Mouse (Mus musculus) embryonic facial prominence, embryonic 14.5 days (tissue): Measurements from ENCODE around the gene Ntm. TPM values are rescaled to one million over a fixed set of nuclear protein-coding genes. Genes with fewer than 3 reads are reported as not detected.

ENCODE experiments used
- ATAC-seq: fragments of 200-750 bp; cut with Nextera tagmentation; 2 replicates; pipeline ENCODE4 v1.8.0; 2017; ENCODE audit warnings: low read depth, moderate number of reproducible peaks, moderate TSS enrichment
- DNase-seq: peaks from one replicate; pipeline ENCODE4 v3.0.0-alpha.2; 2015; ENCODE audit warnings: low spot score
- H3K27ac ChIP-seq: fragments of 300-500 bp; sonication (generic); replicated peaks from 2 replicates; pipeline ENCODE4 v1.5.1; 2014; ENCODE audit warnings: low read depth, mild to moderate bottlenecking, low read length, moderate library complexity
- H3K27me3 ChIP-seq: fragments of 300-500 bp; sonication (generic); replicated peaks from 2 replicates; pipeline ENCODE4 v1.6.1; 2014; ENCODE audit warnings: low read length; ENCODE audit not compliant: control insufficient read depth, insufficient read depth
- H3K36me3 ChIP-seq: fragments of 300-500 bp; sonication (generic); 2 replicates; pipeline ENCODE4 v1.6.1; 2014; ENCODE audit warnings: low read length, mixed read lengths; ENCODE audit not compliant: control insufficient read depth, insufficient read depth
- H3K4me1 ChIP-seq: fragments of 300-500 bp; sonication (generic); 2 replicates; pipeline ENCODE4 v1.6.1; 2014; ENCODE audit warnings: antibody characterized with exemption, low read length; ENCODE audit not compliant: control insufficient read depth, insufficient read depth
- H3K4me2 ChIP-seq: fragments of 300-500 bp; sonication (generic); 2 replicates; pipeline ENCODE4 v1.6.1; 2014; ENCODE audit warnings: low read depth, mild to moderate bottlenecking, low read length, moderate library complexity, mixed read lengths
- H3K4me3 ChIP-seq: fragments of 300-500 bp; sonication (generic); 2 replicates; pipeline ENCODE4 v1.5.1; 2014; ENCODE audit warnings: low read depth, mild to moderate bottlenecking, low read length
- H3K9ac ChIP-seq: fragments of 300-500 bp; sonication (generic); 2 replicates; pipeline ENCODE4 v1.6.1; 2014; ENCODE audit warnings: low read depth, mild to moderate bottlenecking, low read length, moderate library complexity, mixed read lengths
- H3K9me3 ChIP-seq: fragments of 300-500 bp; sonication (generic); 2 replicates; pipeline ENCODE4 v1.6.1; 2016; ENCODE audit warnings: low read length; ENCODE audit not compliant: control insufficient read depth
- WGBS: fragments of 180-500 bp; shearing (Covaris S2); extraction: QIAGEN DNeasy Blood & Tissue Kit; methylation state at CpG from one replicate; pipeline ENCODE4 v1.1.7; 2014; 5-methylcytosine and 5-hydroxymethylcytosine counted together
- polyA plus RNA-seq: library from polyadenylated mRNA; unstranded; fragments of >200 nt; fragmentation: Nextera tagmentation; extraction: Ambion mirVana; gene quantifications from 2 replicates; pipeline ENCODE4 v1.2.1, GENCODE M21; 2014

The Ntm gene
- polyA plus RNA-seq, 1 experiment from 2014 or later = 28.2 TPM

GRCm38 (mm10) chr9:29389224-29389623 lies 573.7 kb downstream of the Ntm start:
- DNase-seq (no peak), ATAC-seq (no peak)
- no peak overlapping the region for H3K27ac ChIP-seq
- no peak overlapping the region for H3K4me2 ChIP-seq
- H3K4me3 ChIP-seq = no peak overlapping the region
- no peaks in the 10 kb centered on the region for H3K27me3 ChIP-seq
- H3K36me3 ChIP-seq = no peaks in the 10 kb centered on the region
- 81% methylated on average over 7 of the region's 7 CpGs for WGBS
- no peaks in the 10 kb centered on the region for H3K9me3 ChIP-seq
- no peaks in the 10 kb centered on the region for H3K4me1 ChIP-seq
- no peak overlapping the region for H3K9ac ChIP-seq

- DNase-seq (no peak), ATAC-seq (no peak)
- Histone ChIP-seq H3K4me3 (no peak overlapping the region), H3K4me1 (no peaks in the 10 kb centered on the region), H3K4me2 (no peak overlapping the region), H3K9ac (no peak overlapping the region), H3K9me3 (no peaks in the 10 kb centered on the region), H3K27ac (no peak overlapping the region), H3K36me3 (no peaks in the 10 kb centered on the region), H3K27me3 (no peaks in the 10 kb centered on the region)
- 64% methylated on average over 4 of the region's 4 CpGs for WGBS
Measured at GRCm38 (mm10) chr9:29387136-29387535, 575.8 kb downstream of the Ntm start.

- no peak for DNase-seq
- WGBS = 77% methylated on average over 12 of the region's 12 CpGs
- Histone ChIP-seq H3K4me2 (no peak overlapping the region), H3K27ac (no peak overlapping the region), H3K9ac (no peak overlapping the region), H3K4me3 (no peak overlapping the region), H3K36me3 (no peaks in the 10 kb centered on the region), H3K4me1 (no peaks in the 10 kb centered on the region), H3K9me3 (no peaks in the 10 kb centered on the region), H3K27me3 (no peaks in the 10 kb centered on the region)
- no peak for ATAC-seq
Measured at GRCm38 (mm10) chr9:29377172-29378002, 585.6 kb downstream of the Ntm start.

- WGBS = 82% methylated on average over 3 of the region's 3 CpGs
- Histone ChIP-seq H3K27ac (no peak overlapping the region), H3K9ac (no peak overlapping the region), H3K27me3 (no peaks in the 10 kb centered on the region), H3K4me2 (no peak overlapping the region), H3K9me3 (no peaks in the 10 kb centered on the region), H3K4me3 (no peak overlapping the region), H3K36me3 (no peaks in the 10 kb centered on the region), H3K4me1 (peaks cover 5% of the 10 kb centered on the region; the same call in 1 of the 2 replicates)
- no peak for DNase-seq
- no peak for ATAC-seq
Measured at GRCm38 (mm10) chr9:29371341-29371740, 591.6 kb downstream of the Ntm start.

GRCm38 (mm10) chr9:29369621-29370020 lies 593.3 kb downstream of the Ntm start:
- no peak for ATAC-seq
- Histone ChIP-seq H3K4me1 (peaks cover 5% of the 10 kb centered on the region; the same call in 1 of the 2 replicates), H3K27me3 (no peaks in the 10 kb centered on the region), H3K27ac (no peak overlapping the region), H3K4me2 (no peak overlapping the region), H3K36me3 (no peaks in the 10 kb centered on the region), H3K9ac (no peak overlapping the region), H3K9me3 (no peaks in the 10 kb centered on the region), H3K4me3 (no peak overlapping the region)
- DNase-seq = no peak
- 82% methylated on average over 3 of the region's 3 CpGs for WGBS

GRCm38 (mm10) chr9:29368291-29368690 lies 594.6 kb downstream of the Ntm start:
- H3K4me3 ChIP-seq = no peak overlapping the region
- no peaks in the 10 kb centered on the region for H3K9me3 ChIP-seq
- 60% methylated on average over 3 of the region's 3 CpGs for WGBS
- ATAC-seq = no peak
- peaks cover 5% of the 10 kb centered on the region; the same call in 1 of the 2 replicates for H3K4me1 ChIP-seq
- DNase-seq = no peak
- H3K27ac ChIP-seq = no peak overlapping the region
- H3K9ac ChIP-seq = no peak overlapping the region
- H3K27me3 ChIP-seq = no peaks in the 10 kb centered on the region
- no peaks in the 10 kb centered on the region for H3K36me3 ChIP-seq
- no peak overlapping the region for H3K4me2 ChIP-seq

GRCm38 (mm10) chr9:29357796-29358195 lies 605.1 kb downstream of the Ntm start:
- H3K9ac ChIP-seq = no peak overlapping the region
- DNase-seq = no peak
- no peak overlapping the region for H3K4me3 ChIP-seq
- ATAC-seq = no peak
- no peak overlapping the region for H3K27ac ChIP-seq
- H3K36me3 ChIP-seq = no peaks in the 10 kb centered on the region
- WGBS = 78% methylated on average over 4 of the region's 4 CpGs
- no peaks in the 10 kb centered on the region for H3K27me3 ChIP-seq
- H3K4me1 ChIP-seq = no peaks in the 10 kb centered on the region
- no peak overlapping the region for H3K4me2 ChIP-seq
- no peaks in the 10 kb centered on the region for H3K9me3 ChIP-seq

GRCm38 (mm10) chr9:29342303-29342702 lies 620.6 kb downstream of the Ntm start:
- no peak for ATAC-seq
- no peaks in the 10 kb centered on the region for H3K27me3 ChIP-seq
- H3K27ac ChIP-seq = no peak overlapping the region
- 88% methylated on average over 7 of the region's 7 CpGs for WGBS
- no peak overlapping the region for H3K9ac ChIP-seq
- no peaks in the 10 kb centered on the region for H3K36me3 ChIP-seq
- H3K4me1 ChIP-seq = no peaks in the 10 kb centered on the region
- H3K4me3 ChIP-seq = no peak overlapping the region
- DNase-seq = no peak
- no peak overlapping the region for H3K4me2 ChIP-seq
- no peaks in the 10 kb centered on the region for H3K9me3 ChIP-seq

- 88% methylated on average over 3 of the region's 3 CpGs for WGBS
- Histone ChIP-seq H3K9ac (no peak overlapping the region), H3K36me3 (no peaks in the 10 kb centered on the region), H3K9me3 (no peaks in the 10 kb centered on the region), H3K4me2 (no peak overlapping the region), H3K4me3 (no peak overlapping the region), H3K27ac (no peak overlapping the region), H3K27me3 (no peaks in the 10 kb centered on the region), H3K4me1 (no peaks in the 10 kb centered on the region)
- ATAC-seq = no peak
- no peak for DNase-seq
Measured at GRCm38 (mm10) chr9:29341292-29341691, 621.6 kb downstream of the Ntm start.
